Mouse (Mus musculus): ENCODE results near the gene Dysf. TPM values are rescaled to one million over a fixed set of nuclear protein-coding genes. Genes with fewer than 3 reads are reported as not detected.

Gene Dysf
- polyA plus RNA-seq (2014; fragmentation: Nextera tagmentation; extraction: Ambion mirVana): 4.9 and 5.6 TPM in 2 replicates

DNA sequence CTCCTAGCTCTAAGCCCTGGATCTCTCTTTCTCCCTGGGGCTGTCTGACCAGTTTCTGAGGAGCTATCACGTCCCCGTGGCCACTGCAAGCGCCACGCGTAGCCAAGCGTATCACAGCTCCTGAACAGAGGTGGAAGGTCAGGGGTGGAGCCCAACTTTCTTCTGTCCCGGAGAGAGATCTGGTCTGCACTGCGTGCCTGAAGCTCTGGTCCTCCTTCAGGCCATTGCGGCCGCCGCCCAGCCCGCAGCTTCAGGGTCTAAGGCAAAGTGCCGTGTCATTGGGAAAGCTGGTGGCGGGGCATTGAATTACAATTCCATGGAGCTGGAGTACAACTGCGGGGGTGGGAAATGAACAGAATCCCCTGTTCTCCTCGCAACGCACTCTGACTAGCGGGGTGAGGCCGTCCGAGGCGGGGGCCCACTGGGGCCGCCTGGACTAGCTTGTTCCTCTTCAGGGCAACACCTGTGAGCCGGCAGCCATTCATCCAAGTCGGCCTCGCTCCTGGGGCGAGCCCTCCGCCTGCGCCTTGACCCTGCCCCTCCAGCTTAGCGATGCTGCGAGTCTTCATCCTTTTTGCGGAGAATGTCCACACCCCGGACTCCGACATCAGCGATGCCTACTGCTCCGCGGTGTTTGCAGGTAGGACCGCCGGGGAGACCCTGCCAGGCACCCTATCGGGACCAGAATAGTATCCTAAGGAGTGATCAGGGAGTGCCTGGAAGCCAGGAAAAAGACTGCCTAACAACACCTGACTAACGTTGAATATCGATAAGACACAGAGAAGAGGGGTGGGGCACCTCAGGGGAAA lies at the start of gene Dysf:
Dysf (plus strand) TSS at position 228 of the 809 bp plus-strand sequence.
- Histone ChIP-seq H3K9me3 (ENCODE audit: control insufficient read depth, low read length) (no peaks in the 10 kb centered on the region), H3K27ac (ENCODE audit: low read depth, low read length) (no peak within 1 kb of the TSS), H3K36me3 (ENCODE audit: control insufficient read depth, insufficient read depth, low read length) (no peaks in the 10 kb centered on the region), H3K4me2 (replicated peaks; ENCODE audit: low read depth, low read length) (peak within 1 kb of the TSS; percentile 74), H3K27me3 (ENCODE audit: control insufficient read depth, insufficient read depth, low read length) (peaks cover 2% of the 10 kb centered on the region), H3K4me3 (ENCODE audit: low read depth, low read length) (peak within 1 kb of the TSS; percentile 30), H3K4me1 (replicated peaks; ENCODE audit: control insufficient read depth, insufficient read depth, low read length) (peaks cover 10% of the 10 kb centered on the region; the same call in 1 of the 2 replicates), H3K9ac (ENCODE audit: low read depth, low read length) (peak within 1 kb of the TSS; percentile 52; the same call in 1 of the 2 replicates)
- ATAC-seq (ENCODE audit: low FRiP score) (peak; percentile 48; the same call in 1 of the 2 replicates), DNase-seq (ENCODE audit: low spot score) (peak; percentile 67)
- WGBS: 1% methylated on average over 40 of the region's 41 CpGs

DNA sequence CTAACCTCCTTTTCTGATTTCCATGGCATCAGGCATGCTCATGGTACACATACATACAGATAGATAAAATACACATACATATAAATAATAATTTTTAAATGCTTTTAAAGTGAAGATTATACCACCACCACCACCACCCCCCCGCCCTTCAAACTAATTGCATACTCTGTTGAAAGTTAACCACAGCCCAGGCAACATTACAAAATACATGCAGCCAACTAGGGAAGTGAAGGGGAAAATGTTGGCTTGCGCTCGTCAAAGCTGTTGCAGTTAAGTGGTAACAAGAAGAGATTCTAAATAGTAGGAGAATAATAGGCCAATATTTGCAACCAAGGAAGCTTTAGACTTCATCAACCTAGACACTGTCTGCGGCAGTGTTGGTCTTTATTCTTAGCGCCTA lies 20.7 kb upstream of the Dysf start:
- Histone ChIP-seq H3K27ac (ENCODE audit: low read depth, low read length) (no peak overlapping the region), H3K36me3 (ENCODE audit: control insufficient read depth, insufficient read depth, low read length) (peaks cover 7% of the 10 kb centered on the region; the same call in 1 of the 2 replicates), H3K9ac (ENCODE audit: low read depth, low read length) (no peak overlapping the region), H3K9me3 (ENCODE audit: control insufficient read depth, low read length) (no peaks in the 10 kb centered on the region), H3K4me1 (replicated peaks; ENCODE audit: control insufficient read depth, insufficient read depth, low read length) (no peaks in the 10 kb centered on the region), H3K4me2 (replicated peaks; ENCODE audit: low read depth, low read length) (no peak overlapping the region), H3K4me3 (ENCODE audit: low read depth, low read length) (no peak overlapping the region), H3K27me3 (ENCODE audit: control insufficient read depth, insufficient read depth, low read length) (no peaks in the 10 kb centered on the region)
- no peak for ATAC-seq (ENCODE audit: low FRiP score)
- DNase-seq (ENCODE audit: low spot score): no peak
- WGBS: 98% methylated on average over 5 of the region's 5 CpGs

DNA sequence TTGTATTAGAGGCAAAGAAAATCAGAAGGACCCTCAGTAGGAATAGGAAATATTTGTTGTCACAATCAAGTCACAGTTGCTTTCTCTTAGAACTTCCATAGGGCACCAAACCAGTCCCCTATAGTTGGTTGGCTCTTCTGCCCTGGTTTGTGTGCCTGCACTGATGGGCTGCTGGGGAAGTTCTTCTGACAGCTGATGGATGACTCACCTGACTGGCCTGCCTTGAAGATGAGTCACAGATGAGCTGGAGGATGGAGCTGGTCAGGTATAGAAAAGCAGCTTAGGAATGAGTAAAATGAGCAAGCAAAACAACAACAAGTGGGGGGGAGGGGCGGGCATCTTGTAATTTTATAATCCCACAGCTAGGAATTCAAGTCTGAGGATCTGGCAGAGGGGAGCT lies 5.7 kb upstream of the Dysf start:
- H3K36me3 ChIP-seq (ENCODE audit: control insufficient read depth, insufficient read depth, low read length): peaks cover 5% of the 10 kb centered on the region; the same call in 1 of the 2 replicates
- H3K4me3 ChIP-seq (ENCODE audit: low read depth, low read length): no peak overlapping the region
- no peak overlapping the region for H3K9ac ChIP-seq (ENCODE audit: low read depth, low read length)
- no peaks in the 10 kb centered on the region for H3K9me3 ChIP-seq (ENCODE audit: control insufficient read depth, low read length)
- no peak overlapping the region for H3K27ac ChIP-seq (ENCODE audit: low read depth, low read length)
- WGBS: 77% methylated on average over 1 of the region's 1 CpGs
- H3K4me2 ChIP-seq (replicated peaks; ENCODE audit: low read depth, low read length): no peak overlapping the region
- no peaks in the 10 kb centered on the region for H3K27me3 ChIP-seq (ENCODE audit: control insufficient read depth, insufficient read depth, low read length)
- ATAC-seq (ENCODE audit: low FRiP score) (no peak), DNase-seq (ENCODE audit: low spot score) (no peak)
- no peaks in the 10 kb centered on the region for H3K4me1 ChIP-seq (replicated peaks; ENCODE audit: control insufficient read depth, insufficient read depth, low read length)

DNA sequence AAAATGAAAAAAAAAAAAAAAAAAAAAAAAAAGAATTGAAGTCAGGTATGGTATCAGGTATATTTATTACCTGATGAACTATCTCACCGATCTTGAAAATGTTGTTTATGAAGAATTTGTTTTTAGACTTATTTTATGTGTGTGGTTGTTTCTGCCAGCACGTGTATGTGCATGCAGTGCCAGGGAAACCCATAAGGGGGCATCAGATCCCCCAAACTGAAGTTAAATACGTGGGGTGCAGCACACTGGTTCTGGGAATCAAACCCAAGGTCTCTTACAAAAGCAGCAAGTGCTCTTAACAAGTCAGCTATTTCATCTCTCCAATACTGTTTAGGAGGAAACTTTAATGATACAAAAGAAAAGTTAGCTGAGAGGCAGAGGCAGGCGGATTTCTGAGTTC lies 4.1 kb upstream of the Dysf start:
- Histone ChIP-seq H3K4me2 (replicated peaks; ENCODE audit: low read depth, low read length) (no peak overlapping the region), H3K27me3 (ENCODE audit: control insufficient read depth, insufficient read depth, low read length) (peaks cover 2% of the 10 kb centered on the region), H3K4me3 (ENCODE audit: low read depth, low read length) (no peak overlapping the region), H3K9me3 (ENCODE audit: control insufficient read depth, low read length) (no peaks in the 10 kb centered on the region), H3K9ac (ENCODE audit: low read depth, low read length) (no peak overlapping the region), H3K4me1 (replicated peaks; ENCODE audit: control insufficient read depth, insufficient read depth, low read length) (no peaks in the 10 kb centered on the region), H3K27ac (ENCODE audit: low read depth, low read length) (no peak overlapping the region), H3K36me3 (ENCODE audit: control insufficient read depth, insufficient read depth, low read length) (no peaks in the 10 kb centered on the region)
- no peak for ATAC-seq (ENCODE audit: low FRiP score)
- no peak for DNase-seq (ENCODE audit: low spot score)
- WGBS: 87% methylated on average over 4 of the region's 4 CpGs

DNA sequence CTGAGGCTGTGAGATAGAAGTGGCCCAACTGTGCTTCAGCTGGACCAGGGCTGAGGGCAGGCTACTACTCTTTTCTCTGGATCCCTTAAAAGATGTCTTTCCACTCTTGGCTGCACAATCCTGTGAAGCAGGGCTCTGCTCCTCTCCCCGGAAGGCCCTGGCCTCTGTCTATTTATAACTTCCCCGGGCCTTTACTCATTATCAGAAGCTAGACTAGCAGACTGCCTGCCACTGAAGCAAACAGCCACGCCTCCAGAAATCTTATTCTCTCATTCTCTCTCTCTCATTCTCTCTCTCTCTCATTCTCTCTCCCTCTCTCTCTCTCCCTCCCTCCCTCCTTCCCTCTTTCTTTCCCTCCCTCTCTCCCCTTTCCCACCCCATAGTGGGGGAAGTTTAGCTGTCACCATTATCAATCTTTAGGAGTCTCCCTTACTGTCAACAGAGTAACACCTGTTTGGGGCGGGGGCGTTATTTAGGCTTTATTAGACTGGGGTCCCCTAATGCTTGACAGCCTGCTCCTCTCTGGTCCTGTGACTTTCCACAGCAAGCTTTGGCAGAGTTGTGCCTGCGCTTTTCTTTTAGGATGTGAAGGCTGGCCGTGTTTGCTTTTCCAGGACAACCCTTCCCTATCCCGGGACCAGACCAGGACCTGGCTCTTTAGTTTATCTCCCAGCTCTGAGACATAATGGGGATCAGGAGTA lies 932 bp downstream of the Dysf start:
- no peak overlapping the region for H3K4me3 ChIP-seq (ENCODE audit: low read depth, low read length)
- DNase-seq (ENCODE audit: low spot score): peak; percentile 20
- peak overlapping the region; percentile 74; the same call in 1 of the 2 replicates for H3K4me2 ChIP-seq (replicated peaks; ENCODE audit: low read depth, low read length)
- no peaks in the 10 kb centered on the region for H3K36me3 ChIP-seq (ENCODE audit: control insufficient read depth, insufficient read depth, low read length)
- H3K9me3 ChIP-seq (ENCODE audit: control insufficient read depth, low read length): no peaks in the 10 kb centered on the region
- H3K9ac ChIP-seq (ENCODE audit: low read depth, low read length): no peak overlapping the region
- WGBS: 26% methylated on average over 8 of the region's 8 CpGs
- peaks cover 2% of the 10 kb centered on the region for H3K27me3 ChIP-seq (ENCODE audit: control insufficient read depth, insufficient read depth, low read length)
- peaks cover 10% of the 10 kb centered on the region; the same call in 1 of the 2 replicates for H3K4me1 ChIP-seq (replicated peaks; ENCODE audit: control insufficient read depth, insufficient read depth, low read length)
- ATAC-seq (ENCODE audit: low FRiP score): peak; percentile 20; the same call in 1 of the 2 replicates
- no peak overlapping the region for H3K27ac ChIP-seq (ENCODE audit: low read depth, low read length)

DNA sequence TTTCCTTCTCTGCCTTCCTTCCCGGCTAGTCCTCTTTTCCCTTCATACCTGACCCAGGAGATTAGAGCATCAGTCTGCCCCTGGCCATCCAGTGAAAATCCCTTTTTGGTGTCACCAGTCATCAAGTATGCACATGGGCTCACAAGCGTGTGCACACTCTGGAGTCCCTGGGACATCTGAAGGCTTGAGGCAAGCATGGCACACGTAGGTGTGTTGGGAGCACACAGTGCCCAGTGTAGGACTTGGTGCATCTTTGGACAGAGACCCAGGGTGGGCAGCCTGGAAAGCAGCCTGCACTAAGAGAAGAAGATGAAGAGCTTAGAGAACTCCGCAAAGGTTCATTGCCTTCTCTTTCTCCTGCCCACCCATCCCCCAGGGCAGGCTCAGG lies 1.5 kb downstream of the Dysf start:
- Histone ChIP-seq H3K27me3 (ENCODE audit: control insufficient read depth, insufficient read depth, low read length) (peaks cover 2% of the 10 kb centered on the region), H3K9me3 (ENCODE audit: control insufficient read depth, low read length) (no peaks in the 10 kb centered on the region), H3K27ac (ENCODE audit: low read depth, low read length) (no peak overlapping the region), H3K36me3 (ENCODE audit: control insufficient read depth, insufficient read depth, low read length) (no peaks in the 10 kb centered on the region), H3K4me1 (replicated peaks; ENCODE audit: control insufficient read depth, insufficient read depth, low read length) (peaks cover 10% of the 10 kb centered on the region; the same call in 1 of the 2 replicates), H3K4me2 (replicated peaks; ENCODE audit: low read depth, low read length) (peak overlapping the region; percentile 19; the same call in 1 of the 2 replicates), H3K4me3 (ENCODE audit: low read depth, low read length) (no peak overlapping the region), H3K9ac (ENCODE audit: low read depth, low read length) (0 out of 2 replicates have a peak overlapping the region, but pooled peaks have one; percentile 20)
- peak; percentile 58 for ATAC-seq (ENCODE audit: low FRiP score)
- DNase-seq (ENCODE audit: low spot score): no peak
- WGBS: 11% methylated on average over 4 of the region's 4 CpGs

DNA sequence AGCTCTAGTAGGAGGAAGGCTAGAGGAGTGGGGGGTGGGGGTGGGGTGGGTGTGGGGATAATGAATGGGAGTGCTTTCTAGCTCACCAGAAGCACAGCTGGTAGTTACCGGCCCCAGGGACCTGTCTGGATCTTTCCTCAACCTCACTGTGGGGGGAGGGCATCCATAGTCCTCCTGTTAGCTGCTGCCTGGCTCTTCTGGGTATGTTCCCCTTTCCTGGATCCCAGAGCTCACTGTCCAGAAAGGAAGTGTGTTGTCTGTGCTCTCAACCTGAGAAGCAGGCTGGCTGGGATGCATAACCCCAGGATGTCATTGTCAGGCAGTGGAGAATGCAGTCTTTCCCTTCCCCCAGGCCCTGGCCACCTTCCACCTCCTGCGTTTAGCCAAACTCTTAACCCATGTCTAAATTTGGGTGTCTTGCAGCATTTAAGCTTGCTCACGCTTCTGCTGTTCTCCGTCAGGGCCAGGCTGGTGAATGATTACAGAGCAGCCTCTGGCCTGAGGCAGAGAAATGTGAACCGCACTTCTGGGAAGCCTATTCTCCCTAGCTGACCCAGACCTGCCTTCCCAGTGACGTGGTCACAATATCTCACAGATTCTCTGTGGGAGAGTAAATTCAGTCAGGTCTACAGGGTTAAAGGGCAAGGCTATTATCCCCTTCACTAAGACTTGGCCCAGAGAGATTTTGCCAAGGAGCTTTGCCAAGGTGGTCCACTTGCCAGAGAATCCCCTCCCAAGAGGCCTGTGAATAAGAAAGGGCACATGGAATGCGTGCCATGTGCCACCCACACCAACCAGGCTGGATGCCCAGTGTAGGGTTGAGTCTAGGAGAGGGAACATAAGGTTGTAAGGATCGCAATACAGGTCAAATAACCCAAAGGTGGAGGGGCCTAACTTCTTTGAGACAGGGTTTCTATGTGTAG lies 2.2 kb downstream of the Dysf start:
- Histone ChIP-seq H3K27me3 (ENCODE audit: control insufficient read depth, insufficient read depth, low read length) (peaks cover 2% of the 10 kb centered on the region), H3K9me3 (ENCODE audit: control insufficient read depth, low read length) (no peaks in the 10 kb centered on the region), H3K27ac (ENCODE audit: low read depth, low read length) (peak overlapping the region; percentile 72), H3K4me1 (replicated peaks; ENCODE audit: control insufficient read depth, insufficient read depth, low read length) (peaks cover 10% of the 10 kb centered on the region; the same call in 1 of the 2 replicates), H3K9ac (ENCODE audit: low read depth, low read length) (peak overlapping the region; percentile 34; the same call in 1 of the 2 replicates), H3K36me3 (ENCODE audit: control insufficient read depth, insufficient read depth, low read length) (no peaks in the 10 kb centered on the region), H3K4me2 (replicated peaks; ENCODE audit: low read depth, low read length) (peak overlapping the region; percentile 11; the same call in 1 of the 2 replicates), H3K4me3 (ENCODE audit: low read depth, low read length) (no peak overlapping the region)
- 30% methylated on average over 8 of the region's 8 CpGs for WGBS
- peak; percentile 60 for DNase-seq (ENCODE audit: low spot score)
- peak; percentile 84 for ATAC-seq (ENCODE audit: low FRiP score)
